Mouse (Mus musculus) ES-Bruce4 (cell line): ENCODE measurements around the gene Ggn.

Experiments used
- CTCF ChIP-seq: IDR thresholded peaks from one replicate; pipeline ENCODE4 v1.8.1; 2011; ENCODE audit warnings: low read depth, low read length
- EP300 ChIP-seq: IDR thresholded peaks from 2 replicates; pipeline ENCODE4 v1.6.1; 2011; ENCODE audit warnings: low read depth, low read length; ENCODE audit not compliant: insufficient read depth

GRCm38 (mm10) chr7:29168791-29169230 is 1.2 kb upstream of the Ggn start:
- TF ChIP-seq CTCF (no peak), EP300 (no peak)
